Mouse (Mus musculus): ENCODE data around the gene Tenm2. TPM values are rescaled to one million over a fixed set of nuclear protein-coding genes. Genes with fewer than 3 reads are reported as not detected.

Gene Tenm2
- polyA plus RNA-seq, 1 experiment from 2014 or later = 0.80 TPM

DNA sequence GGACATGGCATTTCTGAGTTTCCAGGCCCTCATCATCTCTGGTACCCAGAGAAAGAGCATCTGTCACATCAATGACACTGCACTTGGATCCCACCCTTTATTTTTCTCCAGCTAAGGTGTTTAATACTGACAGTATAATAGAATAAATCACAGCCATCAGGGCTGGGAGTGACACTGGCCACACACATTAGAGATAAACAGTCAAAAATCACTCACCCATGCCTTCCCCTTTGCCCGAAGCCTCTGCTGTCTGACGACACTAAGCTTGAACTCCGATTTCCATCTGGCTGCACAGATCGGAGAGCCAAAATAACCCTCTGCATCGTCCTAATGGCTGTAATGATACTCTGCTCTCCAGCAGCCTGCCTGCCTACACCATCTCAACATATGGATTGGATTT is 305.9 kb downstream of the Tenm2 start:
- Histone ChIP-seq H3K4me2 (ENCODE audit: low read length) (no peak overlapping the region), H3K4me3 (replicated peaks; ENCODE audit: low read depth, low read length) (no peak overlapping the region), H3K9me3 (replicated peaks; ENCODE audit: low read length) (no peaks in the 10 kb centered on the region), H3K27me3 (ENCODE audit: insufficient read depth, low read length) (no peaks in the 10 kb centered on the region), H3K36me3 (ENCODE audit: insufficient read depth, low read length) (no peaks in the 10 kb centered on the region), H3K27ac (no peak overlapping the region), H3K9ac (ENCODE audit: low read depth, low read length) (no peak overlapping the region), H3K4me1 (replicated peaks; ENCODE audit: insufficient read depth, low read length) (no peaks in the 10 kb centered on the region)
- ATAC-seq (replicated peaks; ENCODE audit: low FRiP score, low read depth) (no peak), DNase-seq (ENCODE audit: low spot score) (no peak)
- no peak for TF ChIP-seq CTCF (IDR thresholded peaks at IDR 0.05; ENCODE audit: low read depth)
- WGBS = 37% methylated on average over 5 of the region's 5 CpGs

DNA sequence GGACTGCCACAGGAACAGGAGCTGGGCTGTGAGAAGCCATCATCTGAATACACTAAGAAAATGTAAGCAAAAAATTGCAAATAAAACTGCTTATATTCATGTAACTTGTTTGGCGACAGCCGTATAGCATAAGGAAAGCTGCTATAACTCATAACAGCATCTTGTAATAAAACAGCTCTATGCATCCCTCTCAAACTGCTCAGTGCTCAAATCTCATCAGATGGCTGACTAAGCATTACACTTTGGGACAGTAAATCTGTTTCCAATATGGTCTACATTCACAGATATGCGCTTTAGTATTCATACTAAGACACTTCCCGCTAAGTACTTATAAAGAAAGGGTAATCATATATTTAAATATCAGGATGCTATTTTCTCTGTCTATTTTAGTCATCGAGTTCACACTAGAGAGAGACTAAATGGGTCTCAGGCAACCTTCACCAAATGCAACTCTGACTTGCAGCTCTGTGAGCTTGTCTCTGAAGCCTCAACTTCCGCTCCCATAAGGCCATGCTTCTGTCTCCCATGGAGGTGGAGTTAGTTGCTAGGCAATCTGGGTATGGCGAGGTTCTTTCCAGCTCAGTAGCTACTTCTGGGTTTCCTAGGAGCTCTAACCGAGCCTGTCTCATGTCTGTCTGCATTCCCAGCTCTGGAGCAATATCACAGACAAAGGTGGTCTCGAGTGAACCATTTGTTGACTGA is 308.9 kb downstream of the Tenm2 start:
- no peak overlapping the region for H3K4me2 ChIP-seq (ENCODE audit: low read length)
- no peak overlapping the region for H3K27ac ChIP-seq
- no peaks in the 10 kb centered on the region for H3K4me1 ChIP-seq (replicated peaks; ENCODE audit: insufficient read depth, low read length)
- no peak for TF ChIP-seq CTCF (IDR thresholded peaks at IDR 0.05; ENCODE audit: low read depth)
- no peak overlapping the region for H3K4me3 ChIP-seq (replicated peaks; ENCODE audit: low read depth, low read length)
- DNase-seq (ENCODE audit: low spot score) (no peak), ATAC-seq (replicated peaks; ENCODE audit: low FRiP score, low read depth) (no peak)
- H3K9me3 ChIP-seq (replicated peaks; ENCODE audit: low read length) = no peaks in the 10 kb centered on the region
- H3K27me3 ChIP-seq (ENCODE audit: insufficient read depth, low read length) = no peaks in the 10 kb centered on the region
- WGBS = 75% methylated on average over 9 of the region's 9 CpGs
- H3K36me3 ChIP-seq (ENCODE audit: insufficient read depth, low read length) = no peaks in the 10 kb centered on the region
- no peak overlapping the region for H3K9ac ChIP-seq (ENCODE audit: low read depth, low read length)

DNA sequence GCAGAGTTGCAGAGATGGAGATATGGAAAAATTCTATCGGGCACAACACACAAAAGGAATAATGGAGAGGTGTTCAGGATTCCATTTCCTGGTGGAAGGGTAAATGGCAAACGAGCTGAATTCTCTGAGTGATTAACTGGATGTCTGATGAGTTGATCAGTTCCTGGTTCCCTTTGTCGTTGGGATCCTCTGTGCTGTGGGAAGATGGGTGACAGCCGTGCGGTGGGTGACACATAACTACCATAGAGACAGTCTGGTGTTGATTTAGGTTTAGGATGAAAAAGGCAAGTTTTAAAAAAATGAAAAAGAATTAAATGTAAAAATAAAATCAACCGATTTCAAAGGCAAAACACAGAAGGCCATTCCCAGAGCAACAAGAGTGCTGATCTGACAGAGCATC is 316.5 kb downstream of the Tenm2 start:
- Histone ChIP-seq H3K4me2 (ENCODE audit: low read length) (no peak overlapping the region), H3K9me3 (replicated peaks; ENCODE audit: low read length) (no peaks in the 10 kb centered on the region), H3K4me3 (replicated peaks; ENCODE audit: low read depth, low read length) (no peak overlapping the region), H3K9ac (ENCODE audit: low read depth, low read length) (no peak overlapping the region), H3K4me1 (replicated peaks; ENCODE audit: insufficient read depth, low read length) (no peaks in the 10 kb centered on the region), H3K27me3 (ENCODE audit: insufficient read depth, low read length) (no peaks in the 10 kb centered on the region), H3K36me3 (ENCODE audit: insufficient read depth, low read length) (no peaks in the 10 kb centered on the region), H3K27ac (no peak overlapping the region)
- TF ChIP-seq CTCF (IDR thresholded peaks at IDR 0.05; ENCODE audit: low read depth) = no peak
- DNase-seq (ENCODE audit: low spot score) (no peak), ATAC-seq (replicated peaks; ENCODE audit: low FRiP score, low read depth) (no peak)
- 88% methylated on average over 6 of the region's 6 CpGs for WGBS

DNA sequence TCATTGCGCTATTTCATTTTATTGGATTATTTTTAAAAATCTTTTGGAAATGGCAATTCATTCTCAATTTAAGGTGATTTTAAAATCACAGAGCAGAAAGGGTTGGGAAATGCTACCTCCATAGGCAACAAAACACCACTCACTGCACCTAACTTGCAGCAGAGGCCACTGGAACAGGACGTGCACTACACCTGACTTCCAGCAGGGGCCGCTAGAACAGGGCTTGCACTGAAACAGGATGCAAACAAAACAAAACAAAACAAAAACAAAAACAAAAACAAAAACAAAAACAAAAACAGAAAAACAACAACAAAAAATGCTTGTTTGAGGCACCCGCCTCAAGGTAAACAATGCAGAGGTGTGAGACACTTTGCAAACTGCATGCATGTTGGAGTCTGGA is 324.4 kb downstream of the Tenm2 start:
- Histone ChIP-seq H3K4me1 (replicated peaks; ENCODE audit: insufficient read depth, low read length) (no peaks in the 10 kb centered on the region), H3K36me3 (ENCODE audit: insufficient read depth, low read length) (no peaks in the 10 kb centered on the region), H3K9me3 (replicated peaks; ENCODE audit: low read length) (no peaks in the 10 kb centered on the region), H3K27ac (no peak overlapping the region), H3K4me2 (ENCODE audit: low read length) (no peak overlapping the region), H3K4me3 (replicated peaks; ENCODE audit: low read depth, low read length) (no peak overlapping the region), H3K9ac (ENCODE audit: low read depth, low read length) (no peak overlapping the region), H3K27me3 (ENCODE audit: insufficient read depth, low read length) (no peaks in the 10 kb centered on the region)
- peak; percentile 62; the same call in 1 of the 2 replicates for TF ChIP-seq CTCF (IDR thresholded peaks at IDR 0.05; ENCODE audit: low read depth)
- WGBS = 81% methylated on average over 4 of the region's 4 CpGs
- ATAC-seq (replicated peaks; ENCODE audit: low FRiP score, low read depth) (no peak), DNase-seq (ENCODE audit: low spot score) (peak; percentile 4)

DNA sequence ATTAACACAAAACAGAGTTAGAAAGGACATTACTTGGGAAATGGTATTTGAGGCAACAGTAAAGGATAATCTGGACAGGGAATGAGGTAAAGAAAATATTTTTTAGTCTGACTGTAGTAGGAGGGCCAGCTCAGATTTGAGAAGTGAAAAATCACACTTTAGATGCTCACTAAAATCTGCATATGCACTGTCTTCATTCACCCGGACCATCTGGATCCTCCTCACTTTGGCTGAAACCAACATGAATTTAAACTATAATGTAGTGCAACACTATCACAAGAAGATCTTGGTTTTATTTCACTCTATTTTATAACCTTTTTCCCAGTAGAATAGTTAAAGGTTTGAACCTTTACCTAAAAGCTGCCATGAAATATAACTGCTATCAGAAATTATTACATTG is 326.7 kb downstream of the Tenm2 start:
- Histone ChIP-seq H3K4me1 (replicated peaks; ENCODE audit: insufficient read depth, low read length) (no peaks in the 10 kb centered on the region), H3K27me3 (ENCODE audit: insufficient read depth, low read length) (no peaks in the 10 kb centered on the region), H3K4me2 (ENCODE audit: low read length) (no peak overlapping the region), H3K4me3 (replicated peaks; ENCODE audit: low read depth, low read length) (no peak overlapping the region), H3K36me3 (ENCODE audit: insufficient read depth, low read length) (no peaks in the 10 kb centered on the region), H3K27ac (no peak overlapping the region), H3K9me3 (replicated peaks; ENCODE audit: low read length) (no peaks in the 10 kb centered on the region), H3K9ac (ENCODE audit: low read depth, low read length) (no peak overlapping the region)
- no peak for TF ChIP-seq CTCF (IDR thresholded peaks at IDR 0.05; ENCODE audit: low read depth)
- ATAC-seq (replicated peaks; ENCODE audit: low FRiP score, low read depth) (no peak), DNase-seq (ENCODE audit: low spot score) (no peak)
- WGBS = 82% methylated on average over 1 of the region's 1 CpGs

DNA sequence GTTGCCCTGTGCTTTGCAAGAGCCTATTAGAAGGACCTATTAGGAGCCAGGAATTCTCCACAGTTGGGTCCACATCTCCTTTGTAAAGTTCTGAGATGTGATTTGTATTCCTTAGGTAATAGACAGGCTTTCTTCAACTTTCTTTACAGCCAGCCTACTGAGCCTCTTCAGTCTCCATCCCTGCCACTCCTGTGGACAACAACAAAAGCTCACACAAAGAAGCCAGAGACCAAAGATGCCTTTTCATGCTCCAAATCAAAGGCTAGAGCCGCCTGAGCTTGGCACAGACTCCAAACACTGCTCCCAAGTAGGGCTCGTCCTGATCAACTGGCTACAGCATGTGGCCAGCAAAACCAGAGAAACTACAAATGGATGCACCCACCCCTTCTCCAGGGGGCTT is 333.5 kb downstream of the Tenm2 start:
- DNase-seq (ENCODE audit: low spot score) = no peak
- WGBS = 42% methylated on average over 2 of the region's 2 CpGs
- Histone ChIP-seq H3K27me3 (ENCODE audit: insufficient read depth, low read length) (no peaks in the 10 kb centered on the region), H3K36me3 (ENCODE audit: insufficient read depth, low read length) (no peaks in the 10 kb centered on the region), H3K4me2 (ENCODE audit: low read length) (no peak overlapping the region), H3K27ac (no peak overlapping the region), H3K4me1 (replicated peaks; ENCODE audit: insufficient read depth, low read length) (no peaks in the 10 kb centered on the region), H3K9ac (ENCODE audit: low read depth, low read length) (no peak overlapping the region), H3K9me3 (replicated peaks; ENCODE audit: low read length) (no peaks in the 10 kb centered on the region), H3K4me3 (replicated peaks; ENCODE audit: low read depth, low read length) (no peak overlapping the region)
- ATAC-seq (replicated peaks; ENCODE audit: low FRiP score, low read depth) = no peak
- TF ChIP-seq CTCF (IDR thresholded peaks at IDR 0.05; ENCODE audit: low read depth) = no peak

DNA sequence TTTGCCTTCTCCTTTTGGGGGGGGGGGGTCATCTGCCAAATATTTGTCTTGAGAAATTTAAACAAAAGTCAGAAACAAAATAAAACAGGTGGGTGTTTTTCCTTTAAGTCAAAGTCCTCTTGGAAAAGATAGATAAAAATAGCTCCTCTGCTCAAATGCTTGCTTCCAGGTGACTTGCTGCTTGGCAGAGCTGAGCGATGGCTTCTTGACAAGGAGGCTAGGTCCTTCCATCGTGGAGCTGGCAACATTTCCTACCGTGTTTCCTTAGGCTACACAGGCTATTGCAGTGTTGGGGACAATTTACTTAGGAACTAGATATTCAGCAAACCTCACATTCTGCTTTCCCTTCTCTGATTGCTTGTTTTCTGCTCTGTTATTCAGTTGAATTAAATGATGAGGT is 342.7 kb downstream of the Tenm2 start:
- H3K27ac ChIP-seq = no peak overlapping the region
- H3K27me3 ChIP-seq (ENCODE audit: insufficient read depth, low read length) = no peaks in the 10 kb centered on the region
- H3K4me1 ChIP-seq (replicated peaks; ENCODE audit: insufficient read depth, low read length) = no peaks in the 10 kb centered on the region
- 75% methylated on average over 3 of the region's 3 CpGs for WGBS
- H3K4me2 ChIP-seq (ENCODE audit: low read length) = no peak overlapping the region
- no peak overlapping the region for H3K4me3 ChIP-seq (replicated peaks; ENCODE audit: low read depth, low read length)
- no peaks in the 10 kb centered on the region for H3K9me3 ChIP-seq (replicated peaks; ENCODE audit: low read length)
- ATAC-seq (replicated peaks; ENCODE audit: low FRiP score, low read depth) (no peak), DNase-seq (ENCODE audit: low spot score) (no peak)
- H3K9ac ChIP-seq (ENCODE audit: low read depth, low read length) = no peak overlapping the region
- TF ChIP-seq CTCF (IDR thresholded peaks at IDR 0.05; ENCODE audit: low read depth) = no peak
- no peaks in the 10 kb centered on the region for H3K36me3 ChIP-seq (ENCODE audit: insufficient read depth, low read length)

Measured in kidney, postnatal 0 days (tissue).